Mouse (Mus musculus): ENCODE data around the gene Trpc4ap.
A peak's percentile ranks its signal among the peaks of the same experiment; 100 is the strongest.
"Not testable (repeated sequence)": the region's sequence is repeated elsewhere in the genome, so short reads cannot be mapped to it uniquely, and the experiment has no call there.

Gene Trpc4ap

GRCm38 (mm10) chr2:155613953-155614352, 78.2 kb downstream of the Trpc4ap start:
- no peak for DNase-seq (ENCODE audit: low read depth, low spot score)

- DNase-seq (ENCODE audit: low read depth, low spot score), result no peak
Measured at GRCm38 (mm10) chr2:155613326-155613755, 78.8 kb downstream of the Trpc4ap start.

GRCm38 (mm10) chr2:155611834-155612550, 80.2 kb downstream of the Trpc4ap start:
- no peak for DNase-seq (ENCODE audit: low read depth, low spot score)

- DNase-seq (ENCODE audit: low read depth, low spot score), result no peak
Measured at GRCm38 (mm10) chr2:155610978-155611377, 81.2 kb downstream of the Trpc4ap start, which contains the start of gene Myh7b. TSS of gene Myh7b (plus strand) at chr2:155611212.

GRCm38 (mm10) chr2:155606360-155606759, 85.8 kb downstream of the Trpc4ap start:
- DNase-seq (ENCODE audit: low read depth, low spot score), result no peak

- DNase-seq (ENCODE audit: low read depth, low spot score), result not testable (repeated sequence)
Measured at GRCm38 (mm10) chr2:155605236-155605589, 87.0 kb downstream of the Trpc4ap start.

- DNase-seq (ENCODE audit: low read depth, low spot score), result no peak
Measured at GRCm38 (mm10) chr2:155604560-155605235, 87.5 kb downstream of the Trpc4ap start.

- no peak for DNase-seq (ENCODE audit: low read depth, low spot score)
Measured at GRCm38 (mm10) chr2:155603707-155604106, 88.5 kb downstream of the Trpc4ap start.

GRCm38 (mm10) chr2:155595516-155595915, 96.7 kb downstream of the Trpc4ap start:
- DNase-seq (ENCODE audit: low read depth, low spot score), result no peak

GRCm38 (mm10) chr2:155592854-155593283, 99.3 kb downstream of the Trpc4ap start:
- DNase-seq (ENCODE audit: low read depth, low spot score), result no peak

GRCm38 (mm10) chr2:155592137-155592853, 99.9 kb downstream of the Trpc4ap start, which contains the start of gene Gss:
TSS of gene Gss (minus strand) at chr2:155592810.
- DNase-seq (ENCODE audit: low read depth, low spot score), result peak; percentile 96

GRCm38 (mm10) chr2:155591676-155592075, 100.5 kb downstream of the Trpc4ap start:
- DNase-seq (ENCODE audit: low read depth, low spot score), result peak; percentile 48

GRCm38 (mm10) chr2:155590876-155591275, 101.3 kb downstream of the Trpc4ap start:
- no peak for DNase-seq (ENCODE audit: low read depth, low spot score)

- no peak for DNase-seq (ENCODE audit: low read depth, low spot score)
Measured at GRCm38 (mm10) chr2:155589521-155589920, 102.7 kb downstream of the Trpc4ap start.

- DNase-seq (ENCODE audit: low read depth, low spot score), result peak; percentile 68
Measured at GRCm38 (mm10) chr2:155588136-155588535, 104.0 kb downstream of the Trpc4ap start.

- DNase-seq (ENCODE audit: low read depth, low spot score), result no peak
Measured at GRCm38 (mm10) chr2:155585486-155585885, 106.7 kb downstream of the Trpc4ap start.

- DNase-seq (ENCODE audit: low read depth, low spot score), result no peak
Measured at GRCm38 (mm10) chr2:155585082-155585481, 107.1 kb downstream of the Trpc4ap start.
